Mouse (Mus musculus): ENCODE results near the gene Tmem35b.

The Tmem35b gene

DNA sequence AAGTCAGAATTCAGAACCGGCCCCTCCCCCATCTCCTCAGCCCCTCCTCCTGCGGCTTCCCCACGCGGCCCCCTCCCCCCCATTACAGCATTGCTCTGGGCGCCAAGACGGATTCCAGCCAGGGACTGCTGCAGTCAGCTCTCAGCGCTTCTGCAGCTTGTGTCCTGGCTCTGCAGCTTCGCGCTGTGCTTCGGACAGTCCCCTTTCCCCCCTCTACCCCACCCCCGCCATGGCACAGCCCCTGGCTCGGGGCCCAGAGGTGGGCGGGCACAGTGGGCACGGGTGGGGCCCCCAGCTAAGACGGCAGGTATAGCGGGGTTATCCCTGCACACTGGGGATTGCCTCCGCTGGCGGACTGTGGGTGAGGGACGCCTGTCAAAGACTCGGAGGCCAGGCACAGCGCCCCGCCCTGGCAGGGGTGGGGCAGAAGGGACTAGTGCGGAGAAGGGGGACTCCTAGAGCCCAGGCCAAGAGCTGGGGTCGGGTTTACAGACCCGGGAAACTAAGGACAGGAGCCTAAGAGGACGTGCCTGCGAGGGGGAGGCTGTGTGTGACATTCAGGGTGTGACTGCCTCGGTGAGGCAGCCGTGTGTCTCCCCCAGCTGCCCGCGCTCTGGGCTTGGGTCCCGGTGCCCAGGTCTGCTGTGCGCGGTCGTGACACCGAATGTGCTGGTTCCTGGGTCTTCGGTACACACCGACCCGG is 44.9 kb downstream of the Tmem35b start:
- peak; percentile 27 for DNase-seq (ENCODE audit: low read depth, low spot score)

DNA sequence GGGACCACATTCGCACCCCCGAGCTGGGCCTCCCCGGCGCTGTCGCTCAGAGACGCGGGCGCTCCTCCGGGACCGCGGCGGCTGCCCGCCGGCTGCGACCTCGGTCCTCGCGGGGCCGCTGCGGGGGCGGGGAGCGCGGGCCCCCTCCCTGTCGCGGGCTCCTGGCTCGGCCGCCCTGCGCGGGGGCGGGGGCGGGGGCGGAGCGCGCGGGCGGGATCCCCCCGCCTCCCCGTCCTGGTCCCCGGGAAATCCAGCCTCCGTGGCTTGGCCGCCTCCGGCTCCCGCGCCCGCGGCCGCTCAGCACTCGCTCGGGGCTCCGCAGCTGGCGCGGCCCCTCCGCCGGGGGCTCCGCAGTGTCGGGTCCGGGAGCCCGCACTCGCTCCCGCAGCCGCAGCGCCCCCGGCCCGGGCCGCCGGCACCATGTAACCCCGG is 45.4 kb downstream of the Tmem35b start, which contains the start of gene Dlgap3:
Dlgap3 (plus strand) TSS at position 291 of the 432 bp plus-strand sequence.
- DNase-seq (ENCODE audit: low read depth, low spot score), result peak; percentile 26

DNA sequence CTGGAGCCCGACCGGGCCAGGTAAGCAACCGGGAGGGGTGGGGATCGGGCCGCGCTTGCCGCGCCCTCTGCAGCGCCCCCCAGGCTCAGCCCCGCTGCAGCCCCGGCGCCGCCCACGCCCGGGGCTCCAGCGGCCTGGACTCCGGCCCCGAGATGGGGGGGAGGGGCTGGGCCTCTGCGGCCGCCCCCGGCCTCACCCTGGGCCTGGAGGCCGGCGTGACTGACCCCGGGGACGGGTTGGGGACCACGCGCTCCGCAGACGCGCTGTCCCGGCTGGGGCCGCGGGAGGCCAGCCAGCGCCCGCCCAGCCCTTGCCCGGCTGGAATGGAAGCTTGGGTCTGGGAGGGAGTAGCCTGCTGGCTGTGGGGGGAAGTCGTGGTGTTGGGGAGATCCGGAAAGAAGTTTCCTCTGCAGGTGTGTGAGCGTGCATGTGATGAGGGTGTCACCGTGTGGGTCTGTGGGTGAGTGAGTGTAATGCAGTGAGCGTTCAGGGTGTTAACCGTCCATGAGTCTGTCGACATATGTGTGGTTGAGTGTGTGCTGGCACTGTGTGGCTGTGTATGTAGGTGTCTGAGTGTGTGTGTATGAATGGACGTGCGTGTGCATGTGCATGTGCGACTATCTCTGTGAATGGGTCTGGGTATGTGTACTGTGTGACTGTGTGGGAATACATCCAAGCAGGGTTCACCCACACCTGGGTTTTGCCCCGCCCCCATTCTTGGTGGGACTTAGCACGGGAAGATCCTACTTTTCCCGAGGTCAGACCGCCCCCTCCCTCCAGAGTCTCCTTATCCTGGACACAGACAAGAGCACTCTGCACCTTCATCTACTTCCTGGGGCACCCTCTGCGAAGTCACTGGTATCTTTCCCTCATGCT is 46.1 kb downstream of the Tmem35b start:
- peak; percentile 19 for DNase-seq (ENCODE audit: low read depth, low spot score)

DNA sequence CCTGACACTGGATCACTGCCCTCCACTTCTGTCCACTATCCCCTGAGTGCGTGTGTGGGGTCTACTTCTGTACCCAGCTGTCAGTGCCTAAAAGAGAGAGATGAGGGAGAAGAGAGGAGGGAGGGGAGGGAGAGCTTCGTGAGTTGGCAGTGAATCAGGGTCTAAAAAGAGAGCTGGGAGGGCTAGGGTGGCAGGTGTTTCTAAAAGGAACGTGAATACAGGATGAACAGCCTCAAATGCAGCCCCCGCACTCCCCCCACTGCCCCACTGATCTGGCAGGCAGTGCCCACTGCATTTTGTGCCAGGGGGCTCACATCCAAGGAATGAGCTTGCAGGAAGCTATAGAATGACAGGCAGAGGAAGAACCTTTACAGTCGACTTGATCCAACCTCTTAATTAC is 47.4 kb downstream of the Tmem35b start:
- no peak for DNase-seq (ENCODE audit: low read depth, low spot score)

DNA sequence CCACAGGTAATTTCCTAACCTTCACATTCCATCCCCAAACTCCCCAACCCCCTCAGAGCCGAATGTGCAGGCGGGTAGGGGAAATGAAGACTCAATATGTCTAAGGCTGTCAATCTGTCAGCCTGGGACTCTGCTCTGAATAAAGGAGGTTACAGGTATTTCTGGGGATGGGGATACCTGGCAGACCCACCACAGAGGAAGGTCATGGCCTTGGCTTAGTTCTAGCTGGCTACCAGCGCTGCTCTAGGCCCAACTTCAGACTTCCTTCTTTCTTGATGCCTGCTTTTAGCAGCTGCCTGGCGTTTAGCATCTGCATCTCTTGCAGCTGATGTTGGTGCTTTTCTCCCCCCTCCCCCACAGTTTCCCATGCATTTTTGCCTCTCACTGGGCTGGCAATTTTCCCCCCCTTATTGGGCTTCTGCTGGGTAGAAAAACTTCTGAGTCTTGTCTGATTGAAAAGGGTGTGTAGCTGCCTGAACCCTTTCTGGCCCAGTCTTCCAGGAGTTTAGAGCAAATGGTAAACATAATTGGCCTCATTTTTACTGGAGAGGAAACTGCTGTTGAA is 47.9 kb downstream of the Tmem35b start:
- no peak for DNase-seq (ENCODE audit: low read depth, low spot score)

DNA sequence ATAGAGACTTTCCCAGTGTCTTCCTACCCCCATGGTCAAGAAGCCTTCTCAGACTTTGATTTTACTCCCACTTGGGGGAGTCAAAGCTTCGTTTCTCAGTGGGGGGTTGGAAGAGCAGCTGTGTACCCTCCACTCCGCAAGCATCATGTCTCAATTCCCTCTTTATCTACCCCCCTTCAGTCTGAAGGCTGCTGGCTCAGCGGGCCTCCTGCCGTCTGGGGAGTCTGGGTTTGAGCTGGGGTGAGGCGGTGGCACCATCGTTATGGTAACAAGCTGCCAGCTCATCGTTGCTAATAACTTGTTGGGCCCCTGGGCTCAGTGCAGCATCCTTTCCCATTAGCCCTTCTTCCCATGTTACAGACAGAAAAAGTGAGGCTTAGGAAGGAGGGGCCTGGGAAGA is 48.6 kb downstream of the Tmem35b start:
- no peak for DNase-seq (ENCODE audit: low read depth, low spot score)

DNA sequence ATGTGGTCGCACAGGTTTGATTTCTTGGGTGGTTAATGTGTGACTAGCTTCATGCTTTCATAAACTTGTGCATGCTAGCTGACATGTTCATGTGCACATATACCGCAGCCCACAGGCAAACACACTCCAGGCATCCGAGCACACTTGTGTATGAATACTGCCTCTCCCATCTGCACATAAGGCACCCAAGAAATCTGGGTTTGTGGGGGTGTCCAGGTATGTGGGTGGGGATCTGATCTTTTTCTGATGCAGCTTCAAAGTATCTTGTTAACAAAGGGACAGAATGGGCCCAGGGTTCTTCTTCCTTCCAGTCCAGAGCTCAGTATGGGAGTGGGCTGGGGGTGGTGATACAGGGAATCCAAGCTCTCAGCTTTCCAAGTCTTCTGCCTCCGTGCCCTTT is 49.1 kb downstream of the Tmem35b start:
- DNase-seq (ENCODE audit: low read depth, low spot score), result no peak

DNA sequence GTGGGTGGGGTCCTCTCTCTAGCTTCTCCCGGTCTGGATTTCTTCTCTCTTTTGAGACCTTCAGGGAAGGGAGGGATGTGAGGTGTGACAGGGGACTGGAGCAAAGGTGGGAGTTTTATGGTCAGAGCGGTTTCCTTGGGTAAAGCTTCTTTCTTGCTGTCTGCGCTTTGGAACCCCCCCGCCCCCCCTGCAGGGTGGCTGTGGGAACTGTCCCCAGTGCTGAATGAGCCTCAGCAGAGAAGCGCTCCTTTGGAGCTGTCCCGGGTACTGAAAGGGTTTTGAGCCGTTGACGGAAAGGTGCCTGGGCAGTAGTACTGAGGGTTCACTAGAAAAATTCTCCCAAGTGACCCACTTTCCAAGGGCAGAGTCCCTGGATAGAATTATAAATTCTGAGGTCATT is 50.0 kb downstream of the Tmem35b start:
- DNase-seq (ENCODE audit: low read depth, low spot score), result peak; percentile 37

DNA sequence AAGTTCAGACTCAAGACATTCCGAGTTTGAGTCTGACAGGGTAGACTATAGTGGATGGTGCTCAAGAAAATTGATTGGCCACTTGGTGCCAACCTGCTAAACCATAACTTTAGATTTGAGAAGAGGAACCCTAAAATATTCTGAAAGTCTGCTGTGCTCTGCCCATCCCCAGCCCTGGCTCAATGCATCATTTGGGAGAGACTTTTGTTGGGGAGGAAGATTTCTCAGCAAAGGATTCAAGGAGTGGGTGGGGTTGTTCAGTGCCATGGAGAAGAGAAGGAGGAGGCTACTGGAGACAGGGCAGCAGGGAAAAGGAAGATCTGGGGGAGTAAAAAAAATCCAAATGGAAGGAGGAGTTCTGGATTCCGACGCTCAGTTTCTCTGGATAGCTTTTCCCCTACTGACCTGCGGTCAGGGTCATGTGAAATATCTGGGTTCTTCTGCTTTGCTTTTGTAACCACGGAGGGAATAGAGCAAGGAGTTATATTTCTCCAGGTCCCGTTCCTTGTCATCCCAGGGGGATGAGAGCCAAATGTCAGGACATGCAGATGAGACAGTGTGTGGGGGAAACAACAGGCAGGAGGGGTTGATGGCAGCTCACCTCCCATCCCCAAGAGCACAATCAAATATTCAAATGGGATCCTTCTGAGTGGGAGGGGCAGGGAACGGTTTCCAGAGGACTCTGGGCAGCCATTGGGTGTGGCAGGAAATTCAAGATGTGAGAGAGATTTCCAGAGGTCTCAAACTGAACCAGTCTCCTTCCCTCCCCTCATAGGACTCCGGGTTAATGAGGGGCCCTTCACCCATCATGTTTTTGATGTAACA is 50.8 kb downstream of the Tmem35b start:
- DNase-seq (ENCODE audit: low read depth, low spot score), result no peak

DNA sequence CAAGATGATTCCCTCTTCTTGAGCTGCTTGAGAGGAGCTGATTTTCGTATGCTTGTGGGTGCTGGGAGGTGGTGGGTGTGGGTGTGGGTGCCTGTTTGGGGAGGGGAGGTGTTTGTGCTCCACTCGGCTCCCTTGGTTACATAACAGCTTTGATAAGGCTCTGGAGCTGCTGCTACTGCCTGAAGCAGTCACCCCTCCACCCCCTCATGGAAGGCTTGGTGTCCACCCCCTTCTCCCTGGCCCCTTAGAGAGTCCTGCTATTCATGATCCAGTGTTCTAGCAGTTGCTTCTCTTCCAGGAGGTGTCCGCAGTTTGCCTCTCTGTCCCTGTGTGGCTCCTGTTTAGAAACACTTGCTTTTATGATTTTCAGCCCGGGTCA is 51.4 kb downstream of the Tmem35b start:
- no peak for DNase-seq (ENCODE audit: low read depth, low spot score)

DNA sequence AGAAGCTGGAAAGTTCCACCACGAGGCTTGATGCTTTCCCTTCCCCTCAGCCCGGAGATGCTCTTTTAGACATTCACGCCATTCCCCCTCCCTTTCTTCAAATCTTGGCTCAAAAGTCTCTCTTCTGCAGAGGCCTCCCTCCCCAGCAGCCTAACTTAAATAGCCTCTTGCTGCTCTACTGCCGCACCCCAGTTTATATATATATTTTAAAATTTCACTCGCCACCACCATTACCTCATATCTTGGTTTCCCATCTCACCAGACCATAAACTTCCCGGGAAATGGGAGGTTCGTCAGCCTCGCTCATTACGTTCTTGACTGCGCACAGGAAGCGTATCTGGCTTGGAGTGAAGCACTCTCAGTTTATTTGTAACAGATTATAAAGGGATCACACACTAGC is 54.5 kb downstream of the Tmem35b start:
- DNase-seq (ENCODE audit: low read depth, low spot score), result no peak

DNA sequence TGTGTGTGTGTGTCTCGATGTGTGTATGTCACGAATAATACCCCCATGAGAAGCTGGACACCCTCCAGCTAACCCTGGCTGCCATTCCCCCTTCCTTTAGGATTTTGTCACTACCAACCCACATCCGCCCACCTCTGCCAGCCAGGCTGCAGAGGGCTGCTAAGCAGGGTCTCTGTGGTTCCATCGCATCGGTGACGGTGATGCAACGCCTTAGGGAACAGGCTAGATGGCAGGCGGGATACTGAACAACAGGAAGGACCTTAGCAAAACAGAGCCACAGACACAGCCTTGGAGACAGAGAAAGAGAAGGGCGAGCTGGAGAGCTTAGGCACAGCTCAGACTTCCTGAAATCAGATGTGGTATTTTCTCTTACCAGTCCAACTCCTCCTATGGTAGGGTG is 55.2 kb downstream of the Tmem35b start:
- DNase-seq (ENCODE audit: low read depth, low spot score), result no peak

Measured in CD4-positive helper T cell, adult 2 months (primary cell).